Mouse (Mus musculus): ENCODE results near the gene Nfix.

DNA sequence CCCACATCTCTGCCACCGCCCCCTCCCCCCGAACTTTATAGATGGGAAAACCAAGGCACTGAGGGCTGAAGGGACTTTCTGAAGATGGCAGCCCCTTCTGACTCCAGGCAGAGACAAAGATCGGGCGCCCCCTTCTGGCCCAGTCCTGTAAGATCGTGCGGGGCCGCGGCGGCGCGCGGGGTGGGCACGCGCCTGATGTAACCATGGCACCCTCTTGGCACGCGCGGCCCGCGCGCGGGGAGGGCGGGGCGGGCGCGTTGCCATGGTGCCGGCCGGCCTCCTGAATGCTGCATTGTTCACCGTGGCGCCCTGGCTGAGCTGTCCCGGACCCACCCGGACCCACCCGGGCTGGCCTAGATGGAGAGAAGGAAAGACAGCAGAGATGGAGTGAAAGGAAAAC, 10.8 kb upstream of the Nfix start:
- no peak for TF ChIP-seq ZNF384 (IDR thresholded peaks at IDR 0.05; ENCODE audit: low read depth, low read length)
- TF ChIP-seq HCFC1 (IDR thresholded peaks at IDR 0.05; ENCODE audit: borderline replicate concordance, insufficient read depth, low read length) = no peak
- TF ChIP-seq MAFK (IDR thresholded peaks at IDR 0.05; ENCODE audit: insufficient read depth, low read depth, low read length) = no peak
- no peak for TF ChIP-seq CHD2 (IDR thresholded peaks at IDR 0.05; ENCODE audit: low read depth, low read length)

Measured in ES-E14 (cell line).